Mouse (Mus musculus): ENCODE measurements around the gene Vps37b. TPM values are rescaled to one million over a fixed set of nuclear protein-coding genes. Genes with fewer than 3 reads are reported as not detected.

Gene Vps37b
- polyA plus RNA-seq, 1 experiment from 2014 or later = 39.6 TPM

- ATAC-seq (ENCODE audit: insufficient read depth, low FRiP score) = peak; percentile 61; the same call in 1 of the 2 replicates
- no peaks in the 10 kb centered on the region for H3K36me3 ChIP-seq (ENCODE audit: control insufficient read depth, insufficient read depth, low read length)
- no peak overlapping the region for H3K4me2 ChIP-seq (ENCODE audit: low read depth, low read length)
- no peak overlapping the region for H3K4me3 ChIP-seq (replicated peaks; ENCODE audit: low read length)
- no peaks in the 10 kb centered on the region for H3K27me3 ChIP-seq (ENCODE audit: control insufficient read depth, insufficient read depth, low read length)
- no peak overlapping the region for H3K9ac ChIP-seq (ENCODE audit: low read length)
- no peak overlapping the region; the same call in 1 of the 2 replicates for H3K27ac ChIP-seq (ENCODE audit: low read length)
- H3K9me3 ChIP-seq (replicated peaks; ENCODE audit: control insufficient read depth, low read length) = no peaks in the 10 kb centered on the region
- 86% methylated on average over 4 of the region's 4 CpGs for WGBS
- H3K4me1 ChIP-seq (ENCODE audit: control insufficient read depth, insufficient read depth, low read length) = peaks cover 8% of the 10 kb centered on the region
Observed at GRCm38 (mm10) chr5:123964208-123964607, 67.9 kb downstream of the Vps37b start.

- no peak overlapping the region for H3K27ac ChIP-seq (ENCODE audit: low read length)
- H3K4me2 ChIP-seq (ENCODE audit: low read depth, low read length) = no peak overlapping the region
- H3K36me3 ChIP-seq (ENCODE audit: control insufficient read depth, insufficient read depth, low read length) = no peaks in the 10 kb centered on the region
- no peak for ATAC-seq (ENCODE audit: insufficient read depth, low FRiP score)
- H3K9ac ChIP-seq (ENCODE audit: low read length) = no peak overlapping the region
- H3K27me3 ChIP-seq (ENCODE audit: control insufficient read depth, insufficient read depth, low read length) = no peaks in the 10 kb centered on the region
- H3K9me3 ChIP-seq (replicated peaks; ENCODE audit: control insufficient read depth, low read length) = no peaks in the 10 kb centered on the region
- H3K4me1 ChIP-seq (ENCODE audit: control insufficient read depth, insufficient read depth, low read length) = peaks cover 5% of the 10 kb centered on the region
- H3K4me3 ChIP-seq (replicated peaks; ENCODE audit: low read length) = no peak overlapping the region
- WGBS = 77% methylated on average over 12 of the region's 12 CpGs
Observed at GRCm38 (mm10) chr5:123961046-123961445, 71.0 kb downstream of the Vps37b start.

- Histone ChIP-seq H3K9me3 (replicated peaks; ENCODE audit: control insufficient read depth, low read length) (no peaks in the 10 kb centered on the region), H3K36me3 (ENCODE audit: control insufficient read depth, insufficient read depth, low read length) (no peaks in the 10 kb centered on the region), H3K4me1 (ENCODE audit: control insufficient read depth, insufficient read depth, low read length) (peaks cover 5% of the 10 kb centered on the region), H3K4me3 (replicated peaks; ENCODE audit: low read length) (no peak overlapping the region), H3K9ac (ENCODE audit: low read length) (no peak overlapping the region), H3K27ac (ENCODE audit: low read length) (no peak overlapping the region), H3K27me3 (ENCODE audit: control insufficient read depth, insufficient read depth, low read length) (no peaks in the 10 kb centered on the region), H3K4me2 (ENCODE audit: low read depth, low read length) (no peak overlapping the region)
- WGBS = 51% methylated on average over 8 of the region's 8 CpGs
- ATAC-seq (ENCODE audit: insufficient read depth, low FRiP score) = peak; percentile 50; the same call in 1 of the 2 replicates
Observed at GRCm38 (mm10) chr5:123960129-123960528, 71.9 kb downstream of the Vps37b start.

- no peak overlapping the region for H3K9ac ChIP-seq (ENCODE audit: low read length)
- H3K4me2 ChIP-seq (ENCODE audit: low read depth, low read length) = no peak overlapping the region
- H3K4me3 ChIP-seq (replicated peaks; ENCODE audit: low read length) = no peak overlapping the region
- H3K9me3 ChIP-seq (replicated peaks; ENCODE audit: control insufficient read depth, low read length) = no peaks in the 10 kb centered on the region
- H3K27ac ChIP-seq (ENCODE audit: low read length) = no peak overlapping the region
- H3K36me3 ChIP-seq (ENCODE audit: control insufficient read depth, insufficient read depth, low read length) = no peaks in the 10 kb centered on the region
- peaks cover 3% of the 10 kb centered on the region for H3K4me1 ChIP-seq (ENCODE audit: control insufficient read depth, insufficient read depth, low read length)
- WGBS = 68% methylated on average over 3 of the region's 3 CpGs
- ATAC-seq (ENCODE audit: insufficient read depth, low FRiP score) = no peak
- H3K27me3 ChIP-seq (ENCODE audit: control insufficient read depth, insufficient read depth, low read length) = no peaks in the 10 kb centered on the region
Observed at GRCm38 (mm10) chr5:123959018-123959417, 73.1 kb downstream of the Vps37b start.

- no peak overlapping the region for H3K27ac ChIP-seq (ENCODE audit: low read length)
- H3K4me2 ChIP-seq (ENCODE audit: low read depth, low read length) = no peak overlapping the region
- H3K36me3 ChIP-seq (ENCODE audit: control insufficient read depth, insufficient read depth, low read length) = no peaks in the 10 kb centered on the region
- no peaks in the 10 kb centered on the region for H3K9me3 ChIP-seq (replicated peaks; ENCODE audit: control insufficient read depth, low read length)
- WGBS = 91% methylated on average over 8 of the region's 8 CpGs
- no peak for ATAC-seq (ENCODE audit: insufficient read depth, low FRiP score)
- no peak overlapping the region for H3K4me3 ChIP-seq (replicated peaks; ENCODE audit: low read length)
- no peaks in the 10 kb centered on the region for H3K27me3 ChIP-seq (ENCODE audit: control insufficient read depth, insufficient read depth, low read length)
- no peak overlapping the region for H3K9ac ChIP-seq (ENCODE audit: low read length)
- peaks cover 3% of the 10 kb centered on the region; the same call in 1 of the 2 replicates for H3K4me1 ChIP-seq (ENCODE audit: control insufficient read depth, insufficient read depth, low read length)
Observed at GRCm38 (mm10) chr5:123957213-123957612, 74.9 kb downstream of the Vps37b start.

Small RNA genes lying within 50 kb of the gene (microRNA-seq; reads per million reads assigned to microRNA genes)
- gene Mir7032 = 0.50 reads per million

Other genes starting within 250 kb of the Vps37b start
- gene Hcar2, start 166.8 kb downstream of the Vps37b start, polyA plus RNA-seq (2015; fragmentation: Nextera tagmentation; extraction: Ambion mirVana) = 6.5 and 8.7 TPM in 2 replicates
- gene Hcar1, start 152.2 kb downstream of the Vps37b start, polyA plus RNA-seq (2015; fragmentation: Nextera tagmentation; extraction: Ambion mirVana) = 6.1 and 6.3 TPM in 2 replicates
- gene Denr, start 125.1 kb downstream of the Vps37b start, polyA plus RNA-seq (2015; fragmentation: Nextera tagmentation; extraction: Ambion mirVana) = 117 and 132 TPM in 2 replicates
- 1.8 and 3.2 TPM in 2 replicates for gene Gm43518, start 104.9 kb downstream of the Vps37b start, polyA plus RNA-seq (2015; fragmentation: Nextera tagmentation; extraction: Ambion mirVana)
- 4.8 and 6.8 TPM in 2 replicates for gene Ccdc62, start 101.6 kb downstream of the Vps37b start, polyA plus RNA-seq (2015; fragmentation: Nextera tagmentation; extraction: Ambion mirVana)
- 31.2 and 35.2 TPM in 2 replicates for gene Hip1r, start 58.6 kb downstream of the Vps37b start, polyA plus RNA-seq (2015; fragmentation: Nextera tagmentation; extraction: Ambion mirVana)
- 3.2 and 3.7 TPM in 2 replicates for gene Abcb9, start 63.5 kb upstream of the Vps37b start, polyA plus RNA-seq (2015; fragmentation: Nextera tagmentation; extraction: Ambion mirVana)
- gene Ogfod2, start 80.0 kb upstream of the Vps37b start, polyA plus RNA-seq (2015; fragmentation: Nextera tagmentation; extraction: Ambion mirVana) = 27.7 and 30.2 TPM in 2 replicates
- gene Arl6ip4, start 83.8 kb upstream of the Vps37b start, polyA plus RNA-seq (2015; fragmentation: Nextera tagmentation; extraction: Ambion mirVana) = 76.1 and 81.6 TPM in 2 replicates
- gene Pitpnm2, start 217.5 kb upstream of the Vps37b start, polyA plus RNA-seq (2015; fragmentation: Nextera tagmentation; extraction: Ambion mirVana) = 2.4 and 2.6 TPM in 2 replicates